Mouse (Mus musculus): ENCODE measurements around the gene Trpv1.

The Trpv1 gene

GRCm38 (mm10) chr11:73235990-73236701 is 2.1 kb downstream of the Trpv1 start:
- no peak for DNase-seq

DNA sequence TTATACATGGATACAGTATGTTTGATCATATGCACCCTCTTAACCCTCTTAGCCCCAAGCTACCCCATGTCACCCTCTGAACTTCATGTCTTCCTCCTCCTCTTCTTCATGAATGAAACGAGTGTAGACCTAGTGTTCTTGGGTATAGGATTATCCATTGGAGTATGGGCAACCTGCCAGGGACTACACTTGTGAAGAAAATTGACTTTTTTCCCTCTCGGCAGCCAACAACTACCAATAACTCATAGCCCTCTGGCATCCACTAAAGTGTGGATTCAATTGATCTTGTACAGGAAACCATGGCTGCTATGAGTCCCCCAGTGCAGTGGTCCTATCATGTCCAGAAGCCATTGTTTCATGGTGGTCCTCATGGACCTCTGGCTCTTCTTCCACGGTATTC is 2.6 kb downstream of the Trpv1 start:
- no peak for DNase-seq

DNA sequence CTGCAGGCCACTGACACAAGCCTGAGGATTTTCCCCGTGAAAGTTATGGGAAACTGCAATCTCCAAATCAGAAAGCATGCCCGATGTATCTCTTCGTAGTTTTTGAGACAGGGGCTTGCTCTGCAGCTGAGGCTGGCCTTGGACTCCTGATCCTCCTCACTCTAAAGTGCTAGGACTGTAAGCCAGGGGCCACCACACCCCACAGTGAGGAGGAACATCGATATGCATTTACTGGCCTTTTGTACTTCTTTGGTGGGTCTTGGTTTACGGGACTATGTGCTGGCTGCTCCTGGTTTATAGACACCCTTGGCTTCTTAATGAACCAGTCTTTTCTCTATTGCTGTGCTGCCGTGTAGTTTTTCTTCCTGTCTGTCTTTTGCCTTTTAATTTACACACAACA is 8.1 kb downstream of the Trpv1 start:
- no peak for DNase-seq

DNA sequence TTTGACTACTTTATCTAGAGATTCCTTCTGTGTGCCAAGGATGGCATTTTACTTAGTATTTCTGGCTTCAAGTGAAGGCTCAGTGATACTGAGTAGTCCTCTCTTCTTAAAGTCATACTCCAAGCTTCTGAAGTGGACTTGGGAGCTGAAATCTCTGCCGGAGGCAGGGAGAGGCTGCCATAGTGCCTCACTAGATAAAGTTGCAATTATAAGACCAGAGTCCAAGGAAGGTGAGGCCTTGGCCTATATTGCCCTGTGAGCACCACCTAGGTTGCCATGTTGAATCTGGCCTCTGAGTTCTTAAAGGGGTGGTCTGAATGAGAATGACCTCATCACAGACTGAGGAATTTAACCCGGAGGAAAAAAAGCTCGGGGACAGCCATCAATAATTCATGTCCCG is 8.7 kb downstream of the Trpv1 start:
- DNase-seq: no peak

DNA sequence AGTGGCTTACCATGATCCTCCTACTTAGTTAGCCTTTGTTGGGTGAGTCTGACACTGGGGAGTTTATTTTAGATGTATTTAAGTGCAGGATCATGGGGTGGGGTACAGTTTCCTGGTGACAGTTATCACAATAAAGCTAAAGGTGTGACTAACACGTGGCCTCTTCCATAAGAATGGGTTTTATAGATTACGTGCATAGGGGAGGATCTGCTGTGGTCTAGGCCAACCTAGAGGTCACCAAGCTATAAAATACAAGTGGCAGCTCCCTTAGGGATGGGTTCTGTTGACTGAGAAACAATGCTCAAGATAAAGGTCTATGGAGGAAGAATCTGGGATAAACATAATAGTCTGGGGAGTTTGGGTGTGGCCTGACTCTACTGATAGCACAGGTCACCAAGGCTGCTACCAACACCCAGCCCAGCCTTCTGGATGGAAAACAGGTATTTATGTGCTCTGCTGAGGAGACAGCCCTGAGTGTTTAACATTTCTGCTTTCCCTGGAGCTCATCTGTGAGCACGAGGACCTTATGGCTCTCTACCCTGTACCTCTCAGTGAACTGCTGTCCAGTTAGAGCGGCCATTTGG is 23.4 kb downstream of the Trpv1 start:
- DNase-seq: no peak

GRCm38 (mm10) chr11:73258664-73259063 is 24.6 kb downstream of the Trpv1 start:
- no peak for DNase-seq

GRCm38 (mm10) chr11:73260457-73260856 is 26.4 kb downstream of the Trpv1 start:
- DNase-seq: no peak

GRCm38 (mm10) chr11:73261385-73261784 is 27.3 kb downstream of the Trpv1 start:
- DNase-seq: no peak

DNA sequence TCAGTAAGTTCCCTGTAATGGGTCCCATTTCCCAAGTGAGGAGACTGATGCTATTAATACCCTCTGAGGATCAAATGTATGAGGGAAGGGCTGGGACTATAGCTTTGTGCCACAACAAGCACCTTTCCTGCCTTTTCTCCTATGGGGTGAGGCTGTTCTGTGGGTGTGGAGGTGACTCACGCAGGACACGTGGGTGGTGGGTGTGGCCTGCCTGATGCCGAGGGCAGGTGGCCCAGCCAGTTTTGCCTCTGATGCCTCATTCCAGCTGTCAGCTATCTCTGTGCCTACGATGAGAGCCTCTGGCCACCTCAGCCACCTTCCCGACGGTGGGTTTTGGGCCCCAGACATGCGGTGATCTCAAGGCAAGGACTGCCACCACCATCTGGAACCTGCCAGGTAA is 33.2 kb downstream of the Trpv1 start, which contains the start of gene Trpv3:
Trpv3 (plus strand) TSS at position 122 of the 400 bp plus-strand sequence.
- no peak for DNase-seq

- no peak for DNase-seq
Observed at GRCm38 (mm10) chr11:73274821-73275220, 40.7 kb downstream of the Trpv1 start.

DNA sequence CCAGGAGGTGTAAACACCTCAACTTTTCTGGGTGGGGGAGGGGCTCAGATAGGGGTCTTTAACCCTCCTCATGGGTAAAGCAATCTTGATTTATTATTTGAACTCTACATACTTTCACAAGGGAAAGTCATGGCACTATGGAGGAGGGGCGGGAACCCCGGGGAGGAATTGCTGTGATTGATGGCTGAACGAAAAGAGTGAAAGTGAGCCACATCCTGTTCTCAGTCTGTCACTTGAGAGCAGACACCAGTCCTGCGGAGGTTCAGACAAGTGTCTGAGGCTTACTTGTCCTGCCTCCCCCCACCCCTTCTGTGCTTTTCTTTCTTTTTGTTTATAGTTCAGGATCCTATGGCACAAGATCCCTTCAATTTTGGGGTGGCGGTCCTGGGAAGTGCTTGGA is 46.6 kb downstream of the Trpv1 start:
- DNase-seq: no peak

DNA sequence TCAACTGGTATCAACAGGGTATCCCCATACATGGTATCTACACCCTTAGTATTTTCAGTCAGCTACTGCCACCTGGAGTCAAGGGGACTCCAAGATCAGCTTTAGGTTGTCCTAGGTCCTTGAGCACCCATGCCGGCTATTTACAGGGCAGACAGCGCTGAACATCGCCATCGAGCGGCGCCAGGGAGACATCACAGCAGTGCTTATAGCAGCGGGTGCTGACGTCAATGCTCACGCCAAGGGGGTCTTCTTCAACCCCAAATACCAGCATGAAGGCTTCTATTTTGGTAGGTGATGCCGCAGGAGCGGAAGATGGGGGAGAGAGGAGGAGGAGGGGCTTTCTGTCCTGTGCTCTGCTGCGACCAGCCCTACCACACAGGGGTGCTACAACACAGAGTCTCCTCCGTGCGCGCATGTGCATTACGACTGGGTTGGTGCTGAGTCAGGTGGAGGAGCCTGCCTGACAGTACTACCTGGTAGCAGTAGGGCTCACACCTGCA is 47.5 kb downstream of the Trpv1 start:
- peak; percentile 53 to 57 for DNase-seq

DNA sequence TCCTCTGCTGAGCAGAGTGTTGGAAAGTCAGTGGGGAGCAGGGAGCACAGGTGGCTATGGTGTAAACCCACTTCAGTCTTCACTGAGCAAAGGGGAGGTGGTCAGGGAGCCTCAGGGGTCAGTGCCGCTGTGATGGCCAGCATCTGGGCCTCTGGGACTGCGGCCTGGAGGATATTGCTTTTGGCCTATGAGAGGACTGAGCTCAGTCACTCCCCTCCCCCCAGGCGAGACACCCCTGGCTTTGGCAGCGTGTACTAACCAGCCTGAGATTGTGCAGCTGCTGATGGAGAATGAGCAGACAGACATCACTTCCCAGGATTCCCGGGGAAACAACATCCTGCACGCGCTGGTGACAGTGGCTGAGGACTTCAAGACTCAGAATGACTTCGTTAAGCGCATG is 49.3 kb downstream of the Trpv1 start:
- no peak for DNase-seq

GRCm38 (mm10) chr11:73283926-73284325 is 49.8 kb downstream of the Trpv1 start:
- DNase-seq: no peak

GRCm38 (mm10) chr11:73284351-73284750 is 50.3 kb downstream of the Trpv1 start:
- DNase-seq: peak in 1 of 2 experiments; percentile 11

DNA sequence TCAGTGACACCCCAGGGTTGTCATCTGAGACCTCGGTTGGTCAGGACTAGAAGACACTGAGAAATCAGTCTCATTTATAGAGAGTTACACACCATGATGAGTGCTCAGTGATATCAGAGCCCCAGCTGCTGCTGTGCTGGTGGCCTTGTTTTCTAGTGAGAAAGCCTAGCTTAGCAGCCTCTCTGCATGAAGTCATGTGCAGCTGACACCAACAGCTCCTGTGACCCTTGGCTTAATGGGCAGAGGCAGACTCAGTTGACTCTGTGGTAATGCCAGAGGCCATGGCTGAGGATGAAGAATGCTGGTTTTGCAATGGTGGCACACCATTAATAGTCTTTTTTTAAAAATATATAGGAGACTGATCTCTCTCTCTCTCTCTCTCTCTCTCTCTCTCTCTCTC is 55.5 kb downstream of the Trpv1 start:
- DNase-seq: no peak

DNA sequence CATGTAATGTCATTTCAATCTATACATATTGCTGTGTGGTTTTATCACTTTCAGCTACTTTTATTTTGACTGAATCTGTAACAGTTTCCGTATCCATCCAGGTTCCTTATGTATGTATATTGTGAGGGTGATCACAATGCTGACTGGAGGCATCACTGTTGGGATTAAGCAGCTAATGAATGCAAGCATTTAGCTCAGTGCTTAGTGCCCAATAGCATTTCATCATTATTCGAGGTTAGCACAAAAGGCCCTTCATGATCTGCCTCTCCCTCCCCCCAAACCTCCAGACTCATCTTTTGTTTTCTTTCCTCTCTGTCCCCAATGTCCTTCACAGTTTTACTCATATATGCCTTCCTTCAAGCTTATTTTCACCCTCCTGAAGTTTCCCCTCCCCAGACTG is 69.0 kb downstream of the Trpv1 start:
- DNase-seq: no peak
